Mouse (Mus musculus) cerebellum, adult 2 months (tissue): ENCODE data around the gene Tenm2.

Experiments used
- CTCF ChIP-seq: fragments of 200-500 bp; IDR thresholded peaks from 2 replicates; pipeline ENCODE4 v1.5.1; 2011; ENCODE audit warnings: low read depth, mild to moderate bottlenecking, control low read depth, low read length, moderate library complexity, borderline replicate concordance; ENCODE audit not compliant: insufficient read depth
- POLR2A ChIP-seq: fragments of 200-500 bp; IDR thresholded peaks from 2 replicates; pipeline ENCODE4 v1.6.1; 2011; ENCODE audit warnings: low read length, control low read depth, borderline replicate concordance; ENCODE audit not compliant: insufficient read depth

DNA sequence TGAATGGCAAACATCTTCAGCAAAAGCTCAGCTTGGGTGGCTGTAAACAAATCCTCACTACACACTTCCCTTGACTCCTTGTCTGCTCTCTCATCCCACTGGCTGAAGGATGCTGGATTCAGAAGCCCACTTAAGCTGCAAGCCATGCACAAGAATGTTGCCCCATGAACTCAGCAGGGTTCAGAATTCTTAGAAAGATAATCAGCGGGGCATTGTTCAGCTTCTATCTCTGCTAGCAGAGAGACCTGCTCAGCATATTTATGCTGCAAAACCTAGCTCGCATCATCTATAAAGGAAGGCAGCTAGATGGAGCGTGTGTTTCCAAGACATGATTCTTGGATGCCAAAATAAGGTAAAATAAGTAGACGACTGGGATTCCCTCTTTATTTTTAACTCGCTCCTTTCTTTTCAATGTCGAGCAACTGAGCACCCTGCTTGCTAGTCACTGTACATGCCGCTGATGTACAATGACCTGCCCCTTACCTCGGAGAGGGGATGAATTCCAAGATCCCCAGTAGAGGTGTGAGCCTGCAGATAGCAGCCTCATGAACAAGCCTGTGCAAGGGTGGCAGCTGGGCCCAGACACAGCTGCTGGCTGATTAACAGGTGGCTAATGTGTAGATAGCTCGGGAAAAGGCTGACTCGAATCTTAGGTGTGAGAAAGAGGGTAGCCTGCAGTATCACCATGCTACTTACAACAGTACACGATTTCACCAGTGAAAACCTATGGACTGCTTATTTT lies 686.2 kb downstream of the Tenm2 start:
- no peak for TF ChIP-seq POLR2A
- no peak for TF ChIP-seq CTCF
